ENCODE assay signal across 10 mouse cellular contexts in genomic region chr5:36385062-36385461, GRCm38 (mm10). TPM values are rescaled to one million over a fixed set of nuclear protein-coding genes. Genes with fewer than 3 reads are reported as not detected.
DNase-seq lines count a peak whose midpoint lies in the region; ATAC-seq lines count a peak whose summit lies in the region.
"Had no signal": no experiment of that assay in that cellular context is flagged by ENCODE, and none has a peak within 500 bp of the region (broad histone marks: within the 10 kb centered on the region; RNA-seq: fewer than 3 reads in every experiment).

No protein-coding gene starts in this region.

- no peaks in the 10 kb centered on the region for H3K27me3 ChIP-seq in embryonic facial prominence, embryonic 11.5 days (ENCODE audit: control insufficient read depth, insufficient read depth, low read length)

- no peak overlapping the region for H3K9ac ChIP-seq in embryonic facial prominence, embryonic 11.5 days (replicated peaks; ENCODE audit: low read length)

- H3K4me3 ChIP-seq in embryonic facial prominence, embryonic 11.5 days (ENCODE audit: low read depth, low read length), result no peak overlapping the region
- H3K4me3 ChIP-seq: megakaryocyte, embryonic 14.5 days had no signal

- H3K36me3 ChIP-seq in embryonic facial prominence, embryonic 11.5 days (replicated peaks; ENCODE audit: control insufficient read depth, insufficient read depth, low read depth, low read length), result no peaks in the 10 kb centered on the region

- peaks cover 10% of the 10 kb centered on the region for H3K4me1 ChIP-seq in embryonic facial prominence, embryonic 11.5 days (ENCODE audit: control insufficient read depth, insufficient read depth, low read length)

- WGBS in embryonic facial prominence, embryonic 11.5 days, result 8% methylated on average over 5 of the region's 5 CpGs

- 0 out of 2 replicates have a peak overlapping the region, but pooled peaks have one; percentile 43 for H3K27ac ChIP-seq in embryonic facial prominence, embryonic 11.5 days (replicated peaks; ENCODE audit: low read depth, low read length)

- peak; percentile 80; the same call in 1 of the 2 replicates for ATAC-seq in embryonic facial prominence, embryonic 11.5 days (replicated peaks; ENCODE audit: insufficient number of reproducible peaks, low FRiP score, low TSS enrichment, low read depth)
- no peak for ATAC-seq in frontal cortex, adult (ENCODE audit: low TSS enrichment)

- no peak overlapping the region for H3K4me2 ChIP-seq in embryonic facial prominence, embryonic 11.5 days (ENCODE audit: low read depth, low read length)

- DNase-seq in heart, adult 11 months, result peak; percentile 97
- no peak for DNase-seq in heart, adult 8-10 months (ENCODE audit: low spot score)
- peak; percentile 86 for DNase-seq in embryonic facial prominence, embryonic 11.5 days (ENCODE audit: low spot score)
- peak; percentile 86 for DNase-seq in hindlimb bud, embryonic 11.5 days (ENCODE audit: extremely low spot score, low read depth, low spot score)
- DNase-seq in lung, postnatal 10 days, result peak; percentile 66
- no peak for DNase-seq in left cerebral cortex, adult 8-10 months (ENCODE audit: low spot score in 2 of 2)
- no peak for DNase-seq in kidney, postnatal 10 days
- DNase-seq: B cell, adult 2 months had no signal

- no peaks in the 10 kb centered on the region for H3K9me3 ChIP-seq in embryonic facial prominence, embryonic 11.5 days (replicated peaks; ENCODE audit: control insufficient read depth, low read length)
- H3K9me3 ChIP-seq: megakaryocyte, embryonic 14.5 days had no signal

RNA-seq across cellular contexts. Expression of gene Sorcs2, which starts 12.9 kb away (rescaled TPM):
- 1 to 10 TPM; 5.0 to 9.4 (median 7.6) TPM for total RNA-seq in heart, adult 8-10 months (2022)
- 4.6 and 6.4 TPM in 2 replicates for polyA plus RNA-seq in embryonic facial prominence, embryonic 11.5 days (2014; fragmentation: Nextera tagmentation; extraction: Ambion mirVana)
- 10 to 100 TPM; 37.3 to 41.7 (median 41.3) TPM for total RNA-seq in left cerebral cortex, adult 8-10 months (2022)

Comparison
In these comparisons a context has a peak if more than half of its experiments do, and no peak if none do; other contexts are left out.
1. DNase-seq: peak in heart, adult 11 months (single experiment), embryonic facial prominence, embryonic 11.5 days (single experiment), hindlimb bud, embryonic 11.5 days (single experiment) and lung, postnatal 10 days (single experiment); none in heart, adult 8-10 months (single experiment), left cerebral cortex, adult 8-10 months (0 of 2) and kidney, postnatal 10 days (single experiment).